Mouse (Mus musculus) megakaryocyte-erythroid progenitor cell, adult 5-6 weeks (primary cell): Measurements from ENCODE around the gene Mrps22. TPM values are rescaled to one million over a fixed set of nuclear protein-coding genes. Genes with fewer than 3 reads are reported as not detected.

Experiments used
- ATAC-seq: replicated peaks from 2 replicates; pipeline ENCODE4 v1.8.0; 2016; ENCODE audit warnings: mild to moderate bottlenecking, inconsistent platforms; ENCODE audit not compliant: severe bottlenecking, poor library complexity, low FRiP score, low TSS enrichment
- total RNA-seq, 2 experiments: library from RNA; stranded (forward) in 1 of 2; stranded (reverse) in 1 of 2; fragments of 200-1000, 215-1000 nt in 1 of 2; fragments of >200 nt in 1 of 2; fragmentation: Nextera tagmentation in 1 of 2; gene quantifications; 2 replicates each; pipeline ENCODE4 v1.2.3; 2014 to 2017

The Mrps22 gene
- total RNA-seq (2014; fragmentation: Nextera tagmentation) = 60.0 and 61.5 TPM in 2 replicates
- 133 and 170 TPM in 2 replicates for total RNA-seq (2017)

DNA sequence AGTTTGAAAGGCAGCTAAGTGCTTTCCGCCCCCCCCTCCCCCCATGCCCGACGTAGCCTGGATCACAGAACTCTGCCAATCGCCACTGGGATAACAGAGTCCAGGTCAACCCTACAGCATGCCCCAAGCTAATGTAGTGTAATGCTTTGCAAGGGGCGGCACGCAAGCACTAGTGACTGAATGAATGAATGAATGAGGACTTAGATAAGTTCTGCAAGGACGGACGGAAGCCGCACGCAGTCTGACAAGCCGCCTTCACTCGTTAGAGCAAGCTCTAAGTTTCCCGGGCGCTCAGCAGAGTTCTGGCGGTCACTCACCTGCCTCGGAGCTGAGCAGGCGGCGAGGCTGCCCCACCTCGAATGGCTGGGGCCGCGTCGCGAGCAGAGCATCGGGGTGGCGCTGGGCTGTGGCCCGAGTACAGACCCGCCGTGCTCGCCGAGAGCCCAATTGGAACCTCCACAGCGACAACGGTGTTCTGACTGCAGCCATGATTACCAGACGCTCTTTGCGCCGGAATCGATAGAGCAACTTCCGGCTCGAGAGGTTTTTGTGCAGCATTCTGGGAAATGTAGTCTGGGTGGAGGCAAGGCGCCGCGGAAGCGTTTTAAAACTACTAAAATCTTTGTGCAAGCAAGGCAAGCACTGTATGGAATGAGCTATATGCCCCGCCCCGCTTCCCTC, at the start of gene Mrps22:
TSS of gene Mrps22 (minus strand) at position 505 of the 681 bp plus-strand sequence.
- ATAC-seq = peak; percentile 99

DNA sequence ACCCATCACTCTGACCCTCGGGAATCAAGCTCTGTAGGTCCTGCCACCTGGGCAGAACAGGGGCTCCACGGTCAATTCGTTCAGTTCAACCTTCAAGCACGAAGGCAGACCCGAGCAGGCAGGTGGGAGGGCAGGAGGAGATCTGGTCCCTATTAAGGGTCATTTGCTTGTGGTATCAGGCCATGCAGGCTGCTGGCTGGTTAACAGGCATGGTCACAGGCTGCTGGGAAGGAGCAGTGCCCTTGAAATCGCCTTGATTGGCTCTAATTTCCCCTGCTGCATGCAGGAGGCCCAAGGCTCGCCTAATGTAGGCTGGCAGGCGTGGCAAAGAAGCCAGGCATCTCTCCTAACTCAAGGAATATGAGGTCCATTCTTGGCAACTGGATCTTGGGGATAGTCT, 49.1 kb upstream of the Mrps22 start:
- ATAC-seq = no peak

DNA sequence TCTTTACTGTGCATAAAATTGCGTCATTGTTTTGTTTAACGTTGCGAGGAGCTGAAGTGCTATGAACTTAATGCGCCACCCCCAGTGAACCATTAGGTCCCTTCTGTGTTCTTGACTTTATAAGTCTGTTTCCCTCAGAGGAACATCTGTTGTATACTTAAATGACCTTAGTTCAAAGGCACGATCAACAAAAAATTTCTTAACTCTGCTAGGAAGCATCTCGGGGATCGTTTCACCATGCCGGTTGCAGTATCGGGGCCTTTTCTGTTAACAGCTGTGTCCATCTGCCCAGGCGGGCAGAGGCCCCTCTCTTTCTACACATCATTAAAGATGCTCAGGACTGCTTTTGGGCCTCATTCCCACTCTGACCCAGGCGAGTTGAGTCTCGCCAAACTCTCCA, 46.0 kb upstream of the Mrps22 start:
- no peak for ATAC-seq

DNA sequence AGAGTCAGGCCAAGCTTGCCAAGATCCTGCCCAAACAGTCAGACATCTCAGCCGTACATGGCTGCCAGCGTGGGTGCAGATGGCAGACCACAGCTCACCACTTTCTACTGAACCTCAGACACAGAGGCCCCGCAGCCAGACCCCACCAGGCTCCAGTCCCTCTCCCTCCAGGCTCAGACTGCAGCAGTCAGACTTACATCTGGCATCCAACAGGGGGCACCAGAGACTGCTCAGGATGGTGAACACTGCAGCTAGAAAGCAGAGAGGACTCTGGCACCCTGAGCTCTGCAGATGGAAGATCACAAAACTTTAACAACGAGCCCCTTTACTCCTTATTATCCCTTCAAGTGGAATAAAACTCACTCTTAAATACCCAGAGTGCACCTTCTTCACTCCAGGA, 44.3 kb upstream of the Mrps22 start:
- peak; percentile 68; the same call in 1 of the 2 replicates for ATAC-seq

DNA sequence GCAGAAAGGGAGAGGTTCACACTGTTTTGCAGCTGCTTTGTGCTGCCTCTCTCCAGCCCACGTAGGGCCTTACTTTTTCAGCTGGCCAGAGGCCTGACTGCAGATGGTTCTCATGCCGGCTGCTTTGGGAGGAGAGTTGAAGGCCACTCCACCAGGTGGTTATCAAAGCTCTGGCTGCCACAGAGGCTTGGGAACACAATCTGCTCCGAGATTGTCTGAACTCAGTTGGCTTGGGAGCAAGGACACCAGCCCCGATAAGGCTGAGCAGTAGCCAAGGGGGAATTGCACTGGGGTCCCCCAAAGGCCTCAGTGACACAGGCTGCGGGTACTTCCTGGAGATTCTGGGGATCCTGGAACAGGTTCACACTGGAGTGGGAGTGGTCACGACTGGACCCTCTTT, 40.7 kb upstream of the Mrps22 start:
- no peak for ATAC-seq

DNA sequence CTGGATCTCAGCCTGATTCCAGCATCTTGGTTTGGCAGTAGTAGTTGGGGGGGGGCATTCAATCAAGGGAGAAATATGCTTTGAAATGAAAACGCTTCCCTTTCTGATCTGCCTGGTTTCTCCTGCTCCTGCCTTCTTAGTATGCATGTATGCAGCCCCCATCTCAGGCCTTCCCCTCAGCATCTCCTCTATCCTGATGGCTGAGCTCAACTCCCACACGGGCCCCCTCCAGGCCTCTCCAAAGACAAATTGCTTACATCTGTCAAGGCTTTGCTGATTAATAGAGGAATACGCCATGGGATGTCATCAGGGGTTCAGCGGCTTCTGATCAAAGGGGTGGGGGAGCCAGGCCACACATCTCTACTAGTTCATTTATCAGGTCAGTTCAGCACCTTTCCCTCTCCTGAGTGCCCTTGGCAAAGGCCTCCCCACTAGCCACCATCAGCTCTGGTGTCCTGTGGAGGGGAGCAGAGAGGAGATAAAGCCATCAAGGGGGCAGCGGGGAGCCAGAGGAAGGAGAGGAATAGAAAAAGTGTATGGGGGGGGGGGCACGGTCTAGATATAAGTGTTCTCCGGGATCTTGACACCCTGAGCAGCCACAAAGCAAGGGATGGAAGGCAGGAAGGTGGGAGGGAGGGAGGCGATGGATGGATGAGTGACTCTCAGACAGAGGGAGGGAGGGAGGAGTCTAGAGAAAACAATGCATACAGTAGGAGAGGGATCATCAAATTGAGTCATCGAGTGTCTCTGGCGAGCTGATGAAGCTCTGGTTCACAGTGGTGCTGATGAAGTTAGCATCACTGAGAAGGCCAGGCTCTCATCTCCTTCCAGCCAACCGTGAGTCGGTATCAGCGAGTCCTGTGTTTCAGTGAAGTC, 32.1 kb upstream of the Mrps22 start:
- no peak for ATAC-seq

DNA sequence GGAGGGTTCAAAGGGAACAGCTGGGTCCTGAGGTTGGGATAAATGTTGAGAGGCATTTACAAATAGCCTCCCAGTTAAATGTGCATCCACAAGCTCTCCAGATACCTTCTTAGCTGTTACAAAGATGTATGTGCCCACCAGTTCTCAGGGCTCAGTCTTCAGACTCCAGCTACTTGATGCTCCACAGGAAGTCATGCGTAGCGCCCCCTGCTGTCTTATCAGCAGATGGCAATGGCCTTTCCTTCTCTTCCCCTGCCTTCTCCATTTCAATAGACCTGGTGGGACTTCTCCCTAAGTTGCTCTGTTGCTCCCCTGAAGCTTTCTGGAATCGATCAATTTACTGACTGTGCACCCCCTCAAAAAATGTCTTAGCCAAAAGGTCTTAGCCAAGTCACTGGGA, 27.0 kb upstream of the Mrps22 start:
- ATAC-seq = no peak

DNA sequence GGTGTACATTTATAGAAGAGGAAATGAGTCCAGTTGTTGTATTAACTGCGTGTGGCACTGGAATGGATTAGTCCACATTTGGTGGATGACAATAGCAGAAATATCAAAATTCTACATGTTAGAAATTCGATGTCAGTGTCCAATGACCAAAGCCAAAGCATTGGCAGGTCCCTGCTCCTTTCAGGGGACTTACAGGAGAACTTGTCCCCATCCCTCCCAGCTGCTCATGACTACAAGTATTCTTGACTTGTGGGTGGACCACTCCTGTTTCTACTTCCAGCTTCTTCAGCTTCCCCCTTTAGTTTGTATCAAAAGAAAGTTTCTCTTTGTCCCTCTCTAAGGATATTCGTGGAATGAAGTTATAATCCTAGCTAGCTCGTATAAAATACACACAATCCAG, 3.4 kb upstream of the Mrps22 start:
- ATAC-seq = no peak

DNA sequence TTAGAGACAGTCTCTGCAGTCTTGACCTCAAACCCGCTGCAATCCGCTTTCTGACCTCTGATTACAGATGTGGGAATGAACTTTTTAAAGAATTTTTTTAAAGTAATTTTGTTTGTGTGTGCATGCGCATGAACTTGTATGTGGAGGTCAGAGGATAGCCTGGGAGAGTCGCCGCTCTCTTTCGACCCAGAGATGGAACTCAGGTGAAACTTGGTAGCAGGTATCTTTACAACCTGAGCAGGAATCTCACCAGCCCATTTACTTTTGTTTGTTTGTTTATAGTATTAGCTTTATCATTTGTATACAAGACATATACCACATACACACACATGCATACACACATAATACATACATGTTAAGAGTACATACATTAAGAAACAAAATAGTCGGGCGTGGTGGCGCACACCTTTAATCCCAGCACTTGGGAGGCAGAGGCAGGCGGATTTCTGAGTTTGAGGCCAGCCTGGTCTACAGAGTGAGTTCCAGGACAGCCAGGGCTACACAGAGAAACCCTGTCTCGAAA, 438 bp upstream of the Mrps22 start:
- ATAC-seq = no peak

DNA sequence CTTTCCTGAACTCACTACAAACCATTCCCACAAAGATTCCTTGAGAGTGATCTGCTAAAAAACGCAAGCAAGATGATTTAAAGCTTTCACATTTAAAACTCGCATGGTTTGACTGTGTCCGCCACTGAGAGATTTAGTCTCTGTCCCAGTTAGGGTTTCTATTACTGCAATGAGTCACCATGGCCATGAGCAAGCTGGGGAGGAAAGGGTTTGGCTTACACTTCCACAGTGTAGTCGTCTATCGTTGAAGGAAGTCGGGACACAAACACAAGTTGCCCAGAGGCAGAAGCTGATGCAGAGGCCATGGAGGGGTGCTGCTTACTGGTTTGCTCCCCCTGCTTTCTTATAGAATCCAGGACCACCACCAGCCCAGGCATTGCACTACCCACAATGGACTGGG, 1.4 kb downstream of the Mrps22 start:
- ATAC-seq = no peak

DNA sequence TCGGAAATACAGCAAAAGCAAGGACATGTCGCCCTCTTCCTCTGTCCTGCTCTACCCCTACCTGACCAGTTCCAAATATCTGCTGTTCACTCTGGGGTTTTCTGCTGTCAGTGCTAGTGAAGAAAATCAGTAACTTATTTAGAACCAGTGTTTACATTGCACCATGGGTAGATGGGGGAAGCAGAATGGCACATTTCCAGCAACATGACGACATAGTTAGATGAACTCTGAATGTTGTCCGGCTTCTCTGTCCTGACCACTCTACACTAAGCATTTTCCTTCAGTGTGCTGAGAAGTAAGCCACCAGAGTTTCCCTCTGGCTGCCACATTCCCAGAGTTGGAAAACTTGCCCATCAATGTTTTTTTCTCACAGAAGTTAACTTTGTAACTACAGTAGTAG, 17.6 kb downstream of the Mrps22 start:
- no peak for ATAC-seq

DNA sequence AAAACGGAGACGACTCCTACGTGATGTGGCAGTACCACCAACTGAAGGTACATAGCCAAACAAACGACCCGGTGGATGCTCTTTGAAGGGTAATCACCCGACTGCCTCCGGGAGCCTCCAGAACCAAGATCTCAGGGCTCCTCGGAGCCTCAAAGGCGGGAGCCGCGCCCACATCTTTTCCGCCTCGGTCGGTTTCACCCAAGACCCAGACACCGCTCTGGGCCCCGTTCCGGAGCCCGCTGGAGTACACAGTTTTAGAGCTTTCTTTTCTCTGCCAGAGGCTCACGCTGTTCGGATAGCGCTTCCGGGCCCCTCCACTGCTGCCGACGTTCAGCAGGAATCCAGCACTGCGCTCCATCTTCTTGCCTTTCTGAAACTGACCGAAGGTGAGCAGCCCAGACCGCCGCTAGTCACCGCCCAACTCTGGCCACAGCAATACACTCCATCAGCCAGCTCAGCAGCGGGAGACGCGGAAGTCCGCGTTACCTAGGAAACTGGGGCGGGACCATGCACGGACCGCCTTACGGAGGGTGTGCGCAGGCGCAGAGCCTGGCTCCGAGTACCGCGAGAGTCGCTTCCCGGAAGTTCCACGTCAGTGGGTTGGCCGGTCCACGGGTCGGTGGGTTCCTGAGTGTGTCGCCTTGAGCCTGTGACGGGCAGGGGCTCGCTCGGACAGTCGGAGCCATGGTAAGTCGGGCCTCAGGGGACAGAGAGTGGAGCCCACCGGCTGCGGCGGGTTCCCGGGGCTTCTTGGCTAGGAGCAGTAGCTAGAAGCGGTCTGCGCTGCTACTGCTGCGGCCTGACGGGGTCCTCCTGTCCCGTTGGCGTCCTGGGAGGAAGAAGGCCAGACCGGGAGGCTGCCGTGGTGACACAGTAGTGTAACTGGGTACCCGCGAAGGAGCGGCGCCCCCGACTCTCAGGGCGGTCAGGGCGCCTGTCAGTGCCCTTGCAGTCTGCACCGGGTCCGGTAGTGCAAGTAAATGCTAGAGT, 38.0 kb downstream of the Mrps22 start, which contains the start of gene Copb2:
TSS of gene Copb2 (plus strand) at position 585 of the 990 bp plus-strand sequence.
- ATAC-seq = peak; percentile 96

DNA sequence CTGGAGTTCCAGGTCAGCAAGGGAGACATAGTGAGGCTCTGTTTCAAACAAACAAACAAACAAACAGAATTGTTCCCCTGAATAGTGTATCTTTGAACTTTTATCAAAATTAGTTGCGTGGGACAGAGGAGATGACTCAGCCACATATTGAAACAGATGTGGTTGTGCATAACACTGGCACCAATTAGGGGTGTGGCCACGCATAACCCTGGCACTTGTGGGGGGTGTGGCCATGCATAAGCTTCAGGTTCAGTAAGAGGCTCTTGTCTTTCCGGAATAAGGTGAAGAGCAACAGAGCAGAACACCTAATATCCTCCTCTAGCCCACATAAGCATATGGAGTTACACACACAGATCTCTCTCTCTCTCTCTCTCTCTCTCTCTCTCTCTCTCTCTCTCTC, 57.4 kb downstream of the Mrps22 start:
- peak; percentile 75; the same call in 1 of the 2 replicates for ATAC-seq

Other genes with a start within 250 kb of the Mrps22 start
- 2.2 and 3.6 TPM in 2 replicates for gene Rbp1, start 178.7 kb downstream of the Mrps22 start, total RNA-seq (2014; fragmentation: Nextera tagmentation)
- gene Rbp1, start 178.7 kb downstream of the Mrps22 start, total RNA-seq (2017) = 0.99 and 1.8 TPM in 2 replicates
- not detected in 2 replicates for gene Rbp2, start 115.5 kb downstream of the Mrps22 start, total RNA-seq (2014; fragmentation: Nextera tagmentation)
- not detected in 2 replicates for gene Rbp2, start 115.5 kb downstream of the Mrps22 start, total RNA-seq (2017)
- 87.0 and 105 TPM in 2 replicates for gene Copb2, start 37.9 kb downstream of the Mrps22 start, total RNA-seq (2014; fragmentation: Nextera tagmentation)
- 190 and 200 TPM in 2 replicates for gene Copb2, start 37.9 kb downstream of the Mrps22 start, total RNA-seq (2017)
- not detected in 2 replicates for gene Prr23a1, start 240.8 kb upstream of the Mrps22 start, total RNA-seq (2014; fragmentation: Nextera tagmentation)
- gene Prr23a1, start 240.8 kb upstream of the Mrps22 start, total RNA-seq (2017) = not detected in 2 replicates